Mouse (Mus musculus) gastrocnemius, postnatal 25 days (tissue): ENCODE measurements around the gene Elfn1. TPM values are rescaled to one million over a fixed set of nuclear protein-coding genes. Genes with fewer than 3 reads are reported as not detected.

ENCODE experiments used
- DNase-seq: peaks from one replicate; pipeline ENCODE4 v3.0.0; 2022
- long read RNA-seq, 2 experiments: library from polyadenylated mRNA; stranded (forward); transcript quantifications; one replicate each; pipeline ENCODE4 v2.0.0; 2021
- total RNA-seq, 2 experiments: library from RNA; stranded (reverse); gene quantifications; 1 replicate in 1 of 2; 2 replicates in 1 of 2; pipeline ENCODE4 v1.2.3; 2021

The Elfn1 gene
- total RNA-seq: not detected
- long read RNA-seq, experiment 1: 0 reads
- long read RNA-seq, experiment 2: 0 reads

GRCm38 (mm10) chr5:139907714-139908242 is at the start of gene Elfn1:
Gene Elfn1, plus strand, starts transcription at chr5:139907943.
- DNase-seq: no peak

GRCm38 (mm10) chr5:139860328-139861104 is 47.2 kb upstream of the Elfn1 start:
- no peak for DNase-seq

GRCm38 (mm10) chr5:139862759-139863158 is 45.0 kb upstream of the Elfn1 start:
- no peak for DNase-seq

GRCm38 (mm10) chr5:139870886-139871285 is 36.9 kb upstream of the Elfn1 start:
- DNase-seq: no peak

- no peak for DNase-seq
Observed at GRCm38 (mm10) chr5:139871526-139871925, 36.2 kb upstream of the Elfn1 start.

- DNase-seq: no peak
Observed at GRCm38 (mm10) chr5:139877563-139877962, 30.2 kb upstream of the Elfn1 start.

- DNase-seq: no peak
Observed at GRCm38 (mm10) chr5:139879694-139880093, 28.0 kb upstream of the Elfn1 start.

- no peak for DNase-seq
Observed at GRCm38 (mm10) chr5:139881161-139881560, 26.6 kb upstream of the Elfn1 start.

GRCm38 (mm10) chr5:139888624-139889023 is 19.1 kb upstream of the Elfn1 start:
- DNase-seq: no peak

- DNase-seq: no peak
Observed at GRCm38 (mm10) chr5:139889370-139889769, 18.4 kb upstream of the Elfn1 start.

- no peak for DNase-seq
Observed at GRCm38 (mm10) chr5:139892326-139892994, 15.3 kb upstream of the Elfn1 start.

GRCm38 (mm10) chr5:139892995-139893345 is 14.8 kb upstream of the Elfn1 start:
- DNase-seq: no peak

GRCm38 (mm10) chr5:139894025-139894508 is 13.7 kb upstream of the Elfn1 start:
- peak; percentile 31 for DNase-seq

- DNase-seq: no peak
Observed at GRCm38 (mm10) chr5:139899044-139899443, 8.7 kb upstream of the Elfn1 start.

- no peak for DNase-seq
Observed at GRCm38 (mm10) chr5:139905121-139905520, 2.6 kb upstream of the Elfn1 start.

- no peak for DNase-seq
Observed at GRCm38 (mm10) chr5:139906507-139906906, 1.2 kb upstream of the Elfn1 start.

- no peak for DNase-seq
Observed at GRCm38 (mm10) chr5:139907241-139907640, 502 bp upstream of the Elfn1 start.

GRCm38 (mm10) chr5:139908243-139908810 is 584 bp downstream of the Elfn1 start:
- no peak for DNase-seq

GRCm38 (mm10) chr5:139908811-139909627 is 1.3 kb downstream of the Elfn1 start:
- DNase-seq: no peak

GRCm38 (mm10) chr5:139909710-139910550 is 2.2 kb downstream of the Elfn1 start:
- DNase-seq: no peak

GRCm38 (mm10) chr5:139910755-139911300 is 3.1 kb downstream of the Elfn1 start:
- DNase-seq: no peak
